Mouse (Mus musculus) frontal cortex, postnatal 36 days (tissue): ENCODE data around the gene Plcb1.

Experiments used
- DNase-seq, 2 experiments: peaks; one replicate each; pipeline ENCODE4 v3.0.0; 2022; ENCODE audit warnings: low spot score in 2 of 2

Plcb1 gene

GRCm38 (mm10) chr2:135409418-135410097 lies 623.7 kb downstream of the Plcb1 start:
- no peak for DNase-seq

- no peak for DNase-seq
These were observed 625.8 kb downstream of the Plcb1 start for GRCm38 (mm10) chr2:135411675-135412074.

- DNase-seq: no peak
These were observed 629.3 kb downstream of the Plcb1 start for GRCm38 (mm10) chr2:135415137-135415536.

GRCm38 (mm10) chr2:135419301-135419700 lies 633.4 kb downstream of the Plcb1 start:
- no peak for DNase-seq

GRCm38 (mm10) chr2:135434947-135435515 lies 649.2 kb downstream of the Plcb1 start:
- no peak for DNase-seq

GRCm38 (mm10) chr2:135439034-135439433 lies 653.2 kb downstream of the Plcb1 start:
- DNase-seq: no peak

GRCm38 (mm10) chr2:135439546-135440517 lies 654.0 kb downstream of the Plcb1 start:
- peak in 1 of 2 experiments; percentile 16 for DNase-seq

GRCm38 (mm10) chr2:135453581-135453980 lies 667.7 kb downstream of the Plcb1 start:
- DNase-seq: no peak

- no peak for DNase-seq
These were observed 668.1 kb downstream of the Plcb1 start for GRCm38 (mm10) chr2:135454015-135454414.

- DNase-seq: no peak
These were observed 668.6 kb downstream of the Plcb1 start for GRCm38 (mm10) chr2:135454455-135454854.

- no peak for DNase-seq
These were observed 682.0 kb downstream of the Plcb1 start for GRCm38 (mm10) chr2:135467895-135468294.

- no peak for DNase-seq
These were observed 688.2 kb downstream of the Plcb1 start for GRCm38 (mm10) chr2:135474107-135474506.

- DNase-seq: no peak
These were observed 699.4 kb downstream of the Plcb1 start for GRCm38 (mm10) chr2:135485248-135485647.

GRCm38 (mm10) chr2:135488277-135488676 lies 702.4 kb downstream of the Plcb1 start:
- no peak for DNase-seq

GRCm38 (mm10) chr2:135489127-135489526 lies 703.3 kb downstream of the Plcb1 start:
- no peak for DNase-seq

- DNase-seq: no peak
These were observed 706.9 kb downstream of the Plcb1 start for GRCm38 (mm10) chr2:135492777-135493176.

- DNase-seq: no peak
These were observed 710.7 kb downstream of the Plcb1 start for GRCm38 (mm10) chr2:135496553-135496952.

GRCm38 (mm10) chr2:135497251-135497650 lies 711.4 kb downstream of the Plcb1 start:
- DNase-seq: no peak

- DNase-seq: no peak
These were observed 715.0 kb downstream of the Plcb1 start for GRCm38 (mm10) chr2:135500872-135501271.

GRCm38 (mm10) chr2:135503328-135503997 lies 717.6 kb downstream of the Plcb1 start:
- no peak for DNase-seq

GRCm38 (mm10) chr2:135503998-135504354 lies 718.1 kb downstream of the Plcb1 start:
- no peak for DNase-seq

- no peak for DNase-seq
These were observed 721.2 kb downstream of the Plcb1 start for GRCm38 (mm10) chr2:135507111-135507510.
